Mouse (Mus musculus) liver, embryonic 13.5 days (tissue): ENCODE results near the gene Olfr1145. TPM values are rescaled to one million over a fixed set of nuclear protein-coding genes. Genes with fewer than 3 reads are reported as not detected.

ENCODE experiments used
- ATAC-seq: fragments of 200-750 bp; cut with Nextera tagmentation; 2 replicates; pipeline ENCODE4 v1.8.0; 2017; ENCODE audit warnings: low read depth, mild to moderate bottlenecking, moderate number of reproducible peaks, moderate library complexity
- DNase-seq: peaks from one replicate; pipeline ENCODE4 v3.0.0; 2022
- H3K27ac ChIP-seq: fragments of 300-500 bp; sonication (generic); 2 replicates; pipeline ENCODE4 v1.5.1; 2015; ENCODE audit warnings: moderate library complexity, mild to moderate bottlenecking, inconsistent platforms
- H3K27me3 ChIP-seq: fragments of 300-500 bp; sonication (generic); 2 replicates; pipeline ENCODE4 v1.6.1; 2015; ENCODE audit warnings: mild to moderate bottlenecking, inconsistent platforms
- H3K36me3 ChIP-seq: fragments of 300-500 bp; sonication (generic); 2 replicates; pipeline ENCODE4 v1.6.1; 2015; ENCODE audit warnings: mild to moderate bottlenecking, inconsistent platforms
- H3K4me1 ChIP-seq: fragments of 300-500 bp; sonication (generic); replicated peaks from 2 replicates; pipeline ENCODE4 v1.6.1; 2015; ENCODE audit warnings: inconsistent platforms
- H3K4me2 ChIP-seq: fragments of 300-500 bp; sonication (generic); 2 replicates; pipeline ENCODE4 v1.6.1; 2015; ENCODE audit warnings: inconsistent platforms, mild to moderate bottlenecking, moderate library complexity
- H3K4me3 ChIP-seq: fragments of 300-500 bp; sonication (generic); replicated peaks from 2 replicates; pipeline ENCODE4 v1.5.1; 2015; ENCODE audit warnings: mild to moderate bottlenecking, inconsistent platforms
- H3K9ac ChIP-seq: fragments of 300-500 bp; sonication (generic); 2 replicates; pipeline ENCODE4 v1.6.1; 2015; ENCODE audit warnings: mild to moderate bottlenecking, inconsistent platforms
- H3K9me3 ChIP-seq: fragments of 300-500 bp; sonication (generic); replicated peaks from 2 replicates; pipeline ENCODE4 v1.6.1; 2016; ENCODE audit warnings: inconsistent platforms
- WGBS: fragments of 180-500 bp; shearing (Covaris S2); methylation state at CpG from one replicate; pipeline ENCODE4 v1.1.7; 2015; ENCODE audit not compliant: insufficient replicate concordance; 5-methylcytosine and 5-hydroxymethylcytosine counted together
- polyA plus RNA-seq: library from polyadenylated mRNA; unstranded; fragments of >200 nt; fragmentation: Nextera tagmentation; extraction: Ambion mirVana; gene quantifications from 2 replicates; pipeline ENCODE4 v1.2.1, GENCODE M21; 2015

The Olfr1145 gene
- not detected in 2 replicates for polyA plus RNA-seq

DNA sequence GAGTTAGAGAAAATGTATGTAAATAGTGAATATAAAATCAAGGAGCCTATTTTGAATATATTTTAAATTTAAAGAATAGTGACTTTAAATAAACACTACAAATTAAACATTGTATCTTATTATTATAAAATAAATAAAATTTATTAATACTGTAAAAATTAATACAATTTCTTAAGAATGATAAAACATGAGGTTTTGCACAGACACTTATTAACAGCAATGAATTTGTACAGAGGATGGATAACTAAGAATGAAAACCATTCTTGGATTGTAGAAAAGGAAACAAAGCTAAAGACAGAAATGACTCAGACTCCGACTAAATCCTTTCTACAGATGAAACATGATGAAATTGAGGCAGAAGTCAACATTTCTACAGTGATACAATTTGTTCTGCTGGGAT, at the start of gene Olfr1145:
TSS of gene Olfr1145 (plus strand) at position 301 of the 400 bp plus-strand sequence.
- 69% methylated on average over 1 of the region's 1 CpGs for WGBS

DNA sequence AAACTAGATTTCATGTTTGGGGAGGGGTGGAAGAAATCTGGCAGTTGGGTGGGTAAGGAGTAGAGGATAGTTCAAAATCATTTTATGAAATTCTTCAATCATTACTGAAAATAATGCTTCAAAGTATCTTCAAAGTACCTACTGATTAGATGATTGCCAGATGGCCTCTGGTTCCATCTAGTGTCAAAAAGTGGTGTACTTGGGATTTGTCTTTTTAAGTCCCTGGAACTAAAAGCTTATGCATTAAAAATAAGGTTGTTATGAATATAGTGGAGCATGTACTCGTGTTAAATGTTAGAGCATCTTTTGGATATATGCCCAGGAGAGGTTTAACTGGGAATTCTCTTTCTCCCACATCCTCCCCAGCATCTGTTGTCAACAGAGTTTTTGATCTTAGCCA, 33.5 kb upstream of the Olfr1145 start:
- 22% methylated on average over 1 of the region's 1 CpGs for WGBS
- no peak for ATAC-seq
- Histone ChIP-seq H3K4me2 (no peak overlapping the region), H3K4me1 (no peaks in the 10 kb centered on the region), H3K36me3 (no peaks in the 10 kb centered on the region), H3K4me3 (no peak overlapping the region), H3K27ac (no peak overlapping the region), H3K9me3 (no peaks in the 10 kb centered on the region), H3K27me3 (no peaks in the 10 kb centered on the region), H3K9ac (no peak overlapping the region)
- no peak for DNase-seq

More for the DNA sequence above, at the start of gene Olfr1145:
- DNase-seq (no peak), ATAC-seq (no peak)
- H3K9me3 ChIP-seq: no peaks in the 10 kb centered on the region; the same call in 1 of the 2 replicates
- no peaks in the 10 kb centered on the region for H3K27me3 ChIP-seq
- H3K4me1 ChIP-seq: no peaks in the 10 kb centered on the region
- H3K36me3 ChIP-seq: no peaks in the 10 kb centered on the region
- no peak within 1 kb of the TSS for H3K4me2 ChIP-seq
- no peak within 1 kb of the TSS for H3K9ac ChIP-seq
- H3K4me3 ChIP-seq: no peak within 1 kb of the TSS
- no peak within 1 kb of the TSS for H3K27ac ChIP-seq

DNA sequence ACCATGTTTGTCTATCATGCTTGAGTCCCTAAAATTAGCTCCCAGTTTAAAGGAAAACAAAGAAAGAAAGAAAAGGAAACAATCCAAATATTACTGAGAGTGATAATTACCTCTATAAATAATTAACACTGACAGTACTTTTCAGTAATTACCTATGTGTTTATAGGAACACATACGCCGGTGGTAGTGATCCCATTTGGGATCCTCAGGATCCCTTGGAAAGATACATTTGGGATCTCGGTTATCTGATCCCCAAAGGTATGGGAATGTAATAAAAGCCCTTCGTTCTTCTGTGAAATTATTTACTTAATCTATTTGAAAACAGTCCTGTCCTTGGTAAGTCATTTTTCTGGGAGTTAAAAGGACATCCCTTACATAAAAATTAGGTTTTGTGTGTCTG, 30.4 kb upstream of the Olfr1145 start, which contains the start of gene Olfr152:
TSS of gene Olfr152 (plus strand) at position 301 of the 400 bp plus-strand sequence.
- Histone ChIP-seq H3K4me2 (no peak within 1 kb of the TSS), H3K36me3 (no peaks in the 10 kb centered on the region), H3K9ac (no peak within 1 kb of the TSS), H3K4me3 (no peak within 1 kb of the TSS), H3K9me3 (no peaks in the 10 kb centered on the region), H3K27me3 (no peaks in the 10 kb centered on the region), H3K27ac (no peak within 1 kb of the TSS), H3K4me1 (no peaks in the 10 kb centered on the region)
- ATAC-seq (no peak), DNase-seq (no peak)
- 64% methylated on average over 4 of the region's 4 CpGs for WGBS

DNA sequence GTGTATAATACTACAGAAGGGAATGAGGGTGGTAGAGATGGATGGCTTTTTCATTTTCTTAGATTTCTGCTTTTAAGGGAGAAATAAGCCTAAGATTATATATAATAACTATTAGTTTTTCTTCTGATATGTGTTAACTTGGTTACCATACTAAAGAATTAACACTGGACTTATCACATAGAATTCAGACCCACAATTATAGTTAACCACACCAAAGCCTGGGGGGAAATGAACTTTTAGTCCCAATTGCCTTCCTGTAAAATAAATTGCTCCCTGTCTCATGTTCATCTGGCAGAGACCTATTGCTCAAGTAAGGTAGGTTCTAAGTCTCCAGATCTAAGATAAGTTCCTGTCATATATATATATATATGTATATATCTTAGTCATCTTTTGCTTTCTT, 9.3 kb upstream of the Olfr1145 start, which contains the start of gene Olfr1143:
TSS of gene Olfr1143 (plus strand) at position 301 of the 400 bp plus-strand sequence.
- H3K9me3 ChIP-seq: no peaks in the 10 kb centered on the region; the same call in 1 of the 2 replicates
- no peak within 1 kb of the TSS for H3K27ac ChIP-seq
- no peak within 1 kb of the TSS for H3K4me3 ChIP-seq
- no peak within 1 kb of the TSS for H3K9ac ChIP-seq
- H3K27me3 ChIP-seq: no peaks in the 10 kb centered on the region
- ATAC-seq: no peak
- H3K36me3 ChIP-seq: no peaks in the 10 kb centered on the region
- DNase-seq: no peak
- no peak within 1 kb of the TSS for H3K4me2 ChIP-seq
- no peaks in the 10 kb centered on the region for H3K4me1 ChIP-seq

DNA sequence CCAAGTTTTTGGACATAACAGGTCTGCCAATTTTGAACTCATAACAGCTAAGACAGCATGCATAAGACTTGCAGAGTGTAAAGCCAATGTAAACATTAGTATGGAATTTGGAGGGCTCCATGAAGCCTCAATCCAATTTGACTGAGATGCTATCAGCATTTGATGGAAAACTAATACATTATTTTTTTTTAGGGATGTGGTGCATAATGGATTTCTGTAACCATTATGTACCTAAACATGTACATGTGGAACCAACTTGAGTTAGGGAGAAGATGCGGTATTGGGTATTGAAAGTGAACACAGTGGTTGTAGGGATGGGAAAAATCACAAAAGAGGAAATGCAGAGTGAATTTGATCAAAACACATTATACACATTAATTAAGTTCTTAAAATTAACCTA, 20.6 kb downstream of the Olfr1145 start, which contains the start of gene Olfr1148:
TSS of gene Olfr1148 (plus strand) at position 301 of the 400 bp plus-strand sequence.
- no peak for DNase-seq
- H3K36me3 ChIP-seq: no peaks in the 10 kb centered on the region
- no peaks in the 10 kb centered on the region for H3K4me1 ChIP-seq
- H3K27ac ChIP-seq: no peak within 1 kb of the TSS
- WGBS: 55% methylated on average over 1 of the region's 1 CpGs
- no peak within 1 kb of the TSS for H3K9ac ChIP-seq
- H3K27me3 ChIP-seq: no peaks in the 10 kb centered on the region
- no peak within 1 kb of the TSS for H3K4me2 ChIP-seq
- H3K4me3 ChIP-seq: no peak within 1 kb of the TSS
- ATAC-seq: no peak
- H3K9me3 ChIP-seq: no peaks in the 10 kb centered on the region

DNA sequence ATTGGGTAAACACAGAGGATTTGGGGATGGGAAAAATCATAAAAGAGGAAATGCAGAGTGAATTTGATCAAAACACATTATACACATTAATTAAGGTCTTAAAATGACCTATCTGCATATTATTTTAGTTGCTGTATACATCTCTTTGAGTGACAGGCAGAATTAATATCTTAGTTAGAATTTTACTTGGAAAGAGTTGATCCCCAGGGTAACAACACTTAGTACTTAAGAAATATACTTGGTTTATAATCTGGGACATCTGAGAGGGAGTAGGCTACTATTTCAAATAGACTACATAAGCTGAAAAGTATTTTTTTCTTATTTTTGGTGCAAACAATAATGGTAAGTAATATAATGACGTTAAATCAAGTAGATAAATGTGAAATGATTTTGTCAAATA, 34.1 kb downstream of the Olfr1145 start, which contains the start of gene Olfr1150-ps1:
TSS of gene Olfr1150-ps1 (plus strand) at position 301 of the 400 bp plus-strand sequence.
- no peak within 1 kb of the TSS for H3K9ac ChIP-seq
- H3K9me3 ChIP-seq: no peaks in the 10 kb centered on the region
- no peaks in the 10 kb centered on the region for H3K36me3 ChIP-seq
- no peak within 1 kb of the TSS for H3K4me2 ChIP-seq
- no peak for ATAC-seq
- no peaks in the 10 kb centered on the region for H3K4me1 ChIP-seq
- H3K27me3 ChIP-seq: no peaks in the 10 kb centered on the region
- WGBS: 67% methylated on average over 1 of the region's 1 CpGs
- no peak for DNase-seq
- no peak within 1 kb of the TSS for H3K27ac ChIP-seq
- no peak within 1 kb of the TSS for H3K4me3 ChIP-seq

DNA sequence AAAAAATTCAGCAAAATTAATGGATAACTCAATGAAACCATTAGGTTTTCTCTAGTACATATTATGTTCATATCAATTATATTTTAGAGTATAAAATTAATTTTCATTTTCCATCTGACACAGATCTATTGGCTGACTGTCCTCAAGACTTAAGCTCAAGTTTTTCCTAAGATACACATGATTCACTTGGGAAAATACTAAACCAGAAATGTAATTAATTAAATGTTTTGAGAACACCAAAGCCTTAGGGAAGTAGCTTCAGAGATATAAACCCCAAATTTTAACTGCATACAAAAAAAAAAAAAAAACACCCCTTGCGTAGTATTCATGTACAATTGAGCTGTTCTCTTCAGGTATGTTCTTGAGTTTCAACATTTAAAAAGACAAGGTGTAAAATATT, 45.9 kb downstream of the Olfr1145 start, which contains the start of gene Olfr1151:
TSS of gene Olfr1151 (plus strand) at position 301 of the 400 bp plus-strand sequence.
- no peak for DNase-seq
- Histone ChIP-seq H3K4me3 (no peak within 1 kb of the TSS), H3K27ac (no peak within 1 kb of the TSS), H3K36me3 (no peaks in the 10 kb centered on the region), H3K4me2 (no peak within 1 kb of the TSS), H3K4me1 (no peaks in the 10 kb centered on the region), H3K9me3 (no peaks in the 10 kb centered on the region), H3K27me3 (no peaks in the 10 kb centered on the region), H3K9ac (no peak within 1 kb of the TSS)
- no peak for ATAC-seq
- 74% methylated on average over 1 of the region's 1 CpGs for WGBS

Other genes starting within 250 kb of the Olfr1145 start
- not detected in 2 replicates for gene Olfr1129, start 235.9 kb upstream of the Olfr1145 start, polyA plus RNA-seq
- not detected in 2 replicates for gene Olfr1130, start 203.6 kb upstream of the Olfr1145 start, polyA plus RNA-seq
- not detected in 2 replicates for gene Olfr1131, start 182.7 kb upstream of the Olfr1145 start, polyA plus RNA-seq
- gene Olfr1132, start 172.3 kb upstream of the Olfr1145 start, polyA plus RNA-seq: not detected in 2 replicates
- not detected in 2 replicates for gene Olfr1133, start 162.4 kb upstream of the Olfr1145 start, polyA plus RNA-seq
- not detected in 2 replicates for gene Olfr1134, start 151.4 kb upstream of the Olfr1145 start, polyA plus RNA-seq
- not detected in 2 replicates for gene Olfr1135, start 136.2 kb upstream of the Olfr1145 start, polyA plus RNA-seq
- gene Olfr1136, start 115.9 kb upstream of the Olfr1145 start, polyA plus RNA-seq: not detected in 2 replicates
- gene Olfr1137, start 96.6 kb upstream of the Olfr1145 start, polyA plus RNA-seq: not detected in 2 replicates
- gene Olfr1138, start 69.8 kb upstream of the Olfr1145 start, polyA plus RNA-seq: not detected in 2 replicates
- gene Olfr1140, start 66.1 kb upstream of the Olfr1145 start, polyA plus RNA-seq: not detected in 2 replicates
- gene Olfr1141, start 55.8 kb upstream of the Olfr1145 start, polyA plus RNA-seq: not detected in 2 replicates
- not detected in 2 replicates for gene Olfr152, start 30.3 kb upstream of the Olfr1145 start, polyA plus RNA-seq
- gene Olfr1143, start 9.2 kb upstream of the Olfr1145 start, polyA plus RNA-seq: not detected in 2 replicates
- not detected in 2 replicates for gene Olfr1148, start 20.7 kb downstream of the Olfr1145 start, polyA plus RNA-seq
- gene Olfr1150-ps1, start 34.2 kb downstream of the Olfr1145 start, polyA plus RNA-seq: not detected in 2 replicates
- gene Olfr1151, start 46.0 kb downstream of the Olfr1145 start, polyA plus RNA-seq: not detected in 2 replicates
- gene Olfr1152, start 56.7 kb downstream of the Olfr1145 start, polyA plus RNA-seq: not detected in 2 replicates
- gene Olfr1153, start 85.1 kb downstream of the Olfr1145 start, polyA plus RNA-seq: not detected in 2 replicates
- not detected in 2 replicates for gene Olfr1154, start 95.3 kb downstream of the Olfr1145 start, polyA plus RNA-seq
- not detected in 2 replicates for gene Olfr1155, start 135.3 kb downstream of the Olfr1145 start, polyA plus RNA-seq
- gene Olfr1156, start 143.3 kb downstream of the Olfr1145 start, polyA plus RNA-seq: not detected in 2 replicates
- not detected in 2 replicates for gene Olfr1157, start 158.5 kb downstream of the Olfr1145 start, polyA plus RNA-seq
- gene Olfr74, start 164.8 kb downstream of the Olfr1145 start, polyA plus RNA-seq: not detected in 2 replicates
- gene Olfr1158, start 180.3 kb downstream of the Olfr1145 start, polyA plus RNA-seq: not detected in 2 replicates
- not detected in 2 replicates for gene Olfr1160, start 198.4 kb downstream of the Olfr1145 start, polyA plus RNA-seq
- gene Olfr1161, start 213.0 kb downstream of the Olfr1145 start, polyA plus RNA-seq: not detected in 2 replicates
- not detected in 2 replicates for gene Olfr73, start 227.9 kb downstream of the Olfr1145 start, polyA plus RNA-seq
- not detected in 2 replicates for gene Olfr1162, start 241.3 kb downstream of the Olfr1145 start, polyA plus RNA-seq